Mouse (Mus musculus) E14TG2a.4 (cell line): Measurements from ENCODE around the gene Cytip.

ENCODE experiments used
- H3K27me3 ChIP-seq: 2 replicates; pipeline ENCODE4 v1.6.1; 2014; ENCODE audit warnings: low read length, control low read depth; ENCODE audit not compliant: insufficient read depth
- H3K36me3 ChIP-seq: 2 replicates; pipeline ENCODE4 v1.6.1; 2014; ENCODE audit warnings: low read length, control low read depth; ENCODE audit not compliant: insufficient read depth
- H3K4me1 ChIP-seq: replicated peaks from 2 replicates; pipeline ENCODE4 v1.6.1; 2014; ENCODE audit warnings: low read depth, low read length, control low read depth
- H3K4me3 ChIP-seq: replicated peaks from 2 replicates; pipeline ENCODE4 v1.5.1; 2014; ENCODE audit warnings: mild to moderate bottlenecking, low read length
- H3K9me3 ChIP-seq: 2 replicates; pipeline ENCODE4 v1.6.1; 2014; ENCODE audit warnings: low read length, control low read depth
- CTCF ChIP-seq: conservative IDR thresholded peaks from 2 replicates; pipeline ENCODE4 v1.5.1; 2014; ENCODE audit warnings: low read length
- NANOG ChIP-seq: IDR thresholded peaks from 2 replicates; pipeline ENCODE4 v1.6.1; 2014; ENCODE audit warnings: borderline replicate concordance, low read length, mixed read lengths
- POU5F1 ChIP-seq: IDR thresholded peaks from 2 replicates; pipeline ENCODE4 v1.6.1; 2014; ENCODE audit warnings: low read length, borderline replicate concordance

Cytip gene

GRCm38 (mm10) chr2:58195346-58195745, at the start of gene Cytip:
Gene Cytip, minus strand, starts transcription at chr2:58195532.
- TF ChIP-seq CTCF = no peak
- no peak for TF ChIP-seq POU5F1
- TF ChIP-seq NANOG = no peak
- Histone ChIP-seq H3K9me3 (no peaks in the 10 kb centered on the region), H3K4me3 (no peak within 1 kb of the TSS), H3K36me3 (no peaks in the 10 kb centered on the region), H3K27me3 (no peaks in the 10 kb centered on the region), H3K4me1 (no peaks in the 10 kb centered on the region)

DNA sequence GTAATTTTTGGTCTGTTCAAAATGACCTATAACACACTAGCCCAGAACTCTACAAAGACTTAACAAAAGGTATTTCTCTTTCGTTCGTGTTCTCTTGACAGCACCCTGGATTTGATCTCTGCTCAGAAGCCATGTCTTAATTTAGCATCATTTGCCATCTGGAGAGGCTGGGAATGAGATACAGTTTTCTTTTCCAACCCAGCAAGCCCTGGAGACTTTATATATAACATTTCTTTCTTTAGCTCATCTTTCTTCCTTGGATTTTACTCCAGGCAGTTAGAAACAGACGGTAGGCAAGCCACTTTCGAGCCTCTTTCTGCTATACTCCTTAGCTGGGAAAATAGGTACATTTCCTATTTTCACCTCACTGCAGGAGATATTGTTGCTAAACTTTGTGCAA, 45.3 kb upstream of the Cytip start:
- peaks cover 23% of the 10 kb centered on the region for H3K9me3 ChIP-seq
- TF ChIP-seq CTCF (no peak), POU5F1 (no peak), NANOG (no peak)
- no peaks in the 10 kb centered on the region for H3K4me1 ChIP-seq
- H3K4me3 ChIP-seq = no peak overlapping the region
- H3K27me3 ChIP-seq = no peaks in the 10 kb centered on the region
- H3K36me3 ChIP-seq = no peaks in the 10 kb centered on the region

DNA sequence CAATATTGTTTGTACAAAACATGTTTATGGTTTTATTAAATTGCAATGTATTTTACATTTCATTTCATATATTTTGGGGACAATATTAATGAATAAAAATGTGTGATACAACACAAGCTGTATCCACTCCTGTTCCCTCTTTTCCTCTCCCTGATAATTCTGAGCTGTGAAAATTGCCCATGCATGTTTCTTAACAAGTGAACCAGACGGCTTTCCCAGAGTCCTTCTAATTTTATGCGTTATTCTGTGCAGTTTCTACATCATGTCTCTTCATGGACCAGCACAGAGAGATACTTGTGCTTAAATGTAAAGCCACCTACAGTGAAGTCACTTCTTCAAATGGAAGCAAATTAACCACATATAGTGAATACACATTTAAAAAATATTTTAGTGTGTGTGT, 42.2 kb upstream of the Cytip start:
- no peak overlapping the region for H3K4me3 ChIP-seq
- H3K36me3 ChIP-seq = no peaks in the 10 kb centered on the region

DNA sequence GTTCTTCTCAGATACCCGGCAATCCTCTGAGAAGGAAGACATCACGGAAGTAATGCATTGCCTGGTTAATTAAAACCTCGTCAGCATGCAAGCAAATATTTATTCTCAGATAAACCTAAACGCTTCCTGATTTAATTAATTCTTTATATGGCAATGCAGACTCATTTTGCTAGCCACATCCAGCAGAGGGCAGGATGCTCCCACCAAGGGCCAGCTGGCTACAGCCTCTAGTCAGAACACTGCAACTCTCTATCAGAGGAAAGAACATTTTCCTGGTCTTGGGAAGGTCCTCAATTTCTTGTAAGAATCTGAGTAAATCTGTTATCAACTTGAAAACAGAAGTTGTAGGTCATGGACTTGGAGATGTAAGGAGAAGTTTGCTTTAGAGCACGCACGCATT, 4.1 kb upstream of the Cytip start:
- Histone ChIP-seq H3K27me3 (no peaks in the 10 kb centered on the region), H3K4me1 (no peaks in the 10 kb centered on the region), H3K36me3 (no peaks in the 10 kb centered on the region), H3K4me3 (no peak overlapping the region), H3K9me3 (no peaks in the 10 kb centered on the region)
- TF ChIP-seq CTCF (peak; percentile 46), NANOG (no peak), POU5F1 (no peak)

More for the DNA sequence above, 42.2 kb upstream of the Cytip start:
- H3K9me3 ChIP-seq = peaks cover 23% of the 10 kb centered on the region
- H3K4me1 ChIP-seq = no peaks in the 10 kb centered on the region
- no peak for TF ChIP-seq POU5F1
- TF ChIP-seq CTCF = no peak
- no peak for TF ChIP-seq NANOG
- H3K27me3 ChIP-seq = no peaks in the 10 kb centered on the region

- H3K27me3 ChIP-seq = no peaks in the 10 kb centered on the region
- no peaks in the 10 kb centered on the region for H3K4me1 ChIP-seq
- H3K9me3 ChIP-seq = no peaks in the 10 kb centered on the region
- no peak overlapping the region for H3K4me3 ChIP-seq
- no peak for TF ChIP-seq NANOG
- TF ChIP-seq CTCF = no peak
- no peak for TF ChIP-seq POU5F1
- H3K36me3 ChIP-seq = no peaks in the 10 kb centered on the region
Observed at GRCm38 (mm10) chr2:58196880-58197279, 1.5 kb upstream of the Cytip start.

DNA sequence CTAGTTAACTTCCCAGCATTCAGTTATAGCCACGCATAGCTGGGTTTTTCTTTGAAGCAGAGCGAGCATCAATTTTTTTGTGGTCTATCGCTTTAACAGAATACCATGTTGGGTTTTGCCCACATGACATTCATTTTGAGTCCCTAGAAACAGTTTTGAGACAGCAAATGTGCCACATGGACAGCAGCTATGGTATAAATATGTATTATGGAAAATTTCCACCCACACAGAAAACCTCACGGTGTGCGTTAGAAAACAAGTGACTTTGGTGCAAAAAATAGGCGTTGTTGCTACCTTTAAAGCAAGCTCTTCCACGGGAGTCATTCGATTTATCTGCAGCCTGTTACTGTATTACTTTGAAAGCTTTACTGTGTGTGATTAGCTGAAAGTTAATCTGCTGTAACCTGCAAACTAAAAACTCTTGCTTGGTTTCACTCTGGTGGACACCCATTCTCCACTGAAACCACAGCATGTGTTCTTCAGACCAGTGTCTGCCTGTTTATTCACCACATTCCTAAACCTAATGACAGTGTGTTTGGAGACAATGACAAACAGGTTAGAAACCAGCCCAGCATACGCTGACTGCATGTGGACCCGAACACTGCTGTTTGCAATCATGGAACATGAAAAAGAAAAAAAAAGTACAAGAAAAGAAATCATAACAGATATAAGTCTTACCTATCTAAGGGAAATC, 763 bp downstream of the Cytip start:
- 0 out of 2 replicates have a peak, but pooled peaks cover 1% of the 10 kb centered on the region for H3K4me1 ChIP-seq
- no peaks in the 10 kb centered on the region for H3K27me3 ChIP-seq
- H3K4me3 ChIP-seq = no peak overlapping the region
- H3K9me3 ChIP-seq = no peaks in the 10 kb centered on the region
- TF ChIP-seq NANOG (no peak), CTCF (no peak), POU5F1 (no peak)
- no peaks in the 10 kb centered on the region for H3K36me3 ChIP-seq

DNA sequence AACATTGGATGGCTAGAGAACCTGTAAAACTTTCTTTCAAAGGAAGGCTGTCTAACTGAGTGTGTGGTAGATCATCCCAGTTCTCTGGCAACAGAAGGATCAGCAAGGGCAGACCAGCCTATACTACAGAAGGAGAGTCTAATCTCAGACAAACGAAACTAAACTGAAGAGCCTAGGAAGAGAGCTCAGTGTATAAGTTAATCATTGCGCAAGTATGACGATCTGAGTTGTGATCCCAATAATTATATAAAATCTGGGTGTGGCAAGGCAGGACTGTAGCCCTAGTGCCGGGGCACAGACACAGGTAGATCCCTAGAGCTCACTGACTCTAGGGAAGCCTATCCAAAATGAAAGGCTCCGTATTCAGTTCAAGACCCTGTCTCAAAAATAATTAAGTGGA, 3.2 kb downstream of the Cytip start:
- no peaks in the 10 kb centered on the region for H3K9me3 ChIP-seq
- H3K4me1 ChIP-seq = 0 out of 2 replicates have a peak, but pooled peaks cover 2% of the 10 kb centered on the region
- TF ChIP-seq CTCF (no peak), POU5F1 (no peak), NANOG (no peak)

DNA sequence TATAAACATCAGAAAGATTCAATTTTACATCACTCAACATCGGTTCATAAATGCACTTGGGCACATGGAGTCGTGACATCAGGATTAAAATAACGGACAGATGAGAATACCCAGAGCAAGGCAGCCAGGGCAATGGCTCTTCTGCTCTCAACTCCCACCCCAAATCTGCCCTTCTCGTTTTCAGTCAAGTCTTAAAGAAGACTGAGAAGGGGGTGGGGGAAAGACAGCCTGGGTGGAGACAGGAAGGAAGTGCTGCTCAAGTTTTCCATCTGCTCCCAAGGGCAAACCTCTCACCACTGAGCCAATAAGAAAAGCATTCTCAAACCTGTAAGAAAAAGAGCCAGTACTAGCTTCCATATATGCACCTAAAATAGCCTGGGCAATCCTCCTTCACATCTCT, 5.8 kb downstream of the Cytip start:
- H3K27me3 ChIP-seq = no peaks in the 10 kb centered on the region
- no peak overlapping the region for H3K4me3 ChIP-seq
- 0 out of 2 replicates have a peak, but pooled peaks cover 2% of the 10 kb centered on the region for H3K4me1 ChIP-seq
- no peaks in the 10 kb centered on the region for H3K36me3 ChIP-seq
- TF ChIP-seq NANOG = no peak
- no peak for TF ChIP-seq CTCF
- H3K9me3 ChIP-seq = no peaks in the 10 kb centered on the region

More for the DNA sequence above, 3.2 kb downstream of the Cytip start:
- no peaks in the 10 kb centered on the region for H3K36me3 ChIP-seq
- no peak overlapping the region for H3K4me3 ChIP-seq
- H3K27me3 ChIP-seq = no peaks in the 10 kb centered on the region

DNA sequence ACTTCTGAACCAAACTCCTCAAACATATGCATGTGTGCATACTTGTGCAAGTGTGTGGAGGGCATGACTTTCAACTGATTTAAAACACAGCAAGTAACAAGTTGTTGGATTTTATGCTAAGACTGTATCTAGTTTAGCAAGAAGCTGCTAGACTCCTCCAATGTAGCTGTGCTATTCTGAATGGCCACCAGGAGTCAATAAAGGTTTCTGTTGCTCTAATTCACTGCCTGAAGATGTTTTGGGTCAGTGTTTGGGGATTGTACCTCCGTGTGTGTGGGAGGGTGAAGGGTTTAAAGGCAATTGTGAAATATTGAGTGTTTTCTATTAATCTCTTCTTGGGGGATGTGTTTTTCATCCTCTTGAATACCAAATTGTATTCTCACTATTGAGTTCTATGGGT, 6.4 kb downstream of the Cytip start:
- Histone ChIP-seq H3K4me1 (0 out of 2 replicates have a peak, but pooled peaks cover 2% of the 10 kb centered on the region), H3K27me3 (no peaks in the 10 kb centered on the region), H3K36me3 (no peaks in the 10 kb centered on the region), H3K9me3 (no peaks in the 10 kb centered on the region), H3K4me3 (no peak overlapping the region)
- no peak for TF ChIP-seq NANOG
- TF ChIP-seq POU5F1 = no peak
- TF ChIP-seq CTCF = no peak
